Mouse (Mus musculus) liver, embryonic 14.5 days (tissue): ENCODE measurements around the gene Borcs5. TPM values are rescaled to one million over a fixed set of nuclear protein-coding genes. Genes with fewer than 3 reads are reported as not detected.
A peak's percentile ranks its signal among the peaks of the same experiment; 100 is the strongest.

Experiments used
- ATAC-seq: fragments of 200-750 bp; cut with Nextera tagmentation; 2 replicates; pipeline ENCODE4 v1.8.0; 2017; ENCODE audit warnings: moderate number of reproducible peaks, mild to moderate bottlenecking, moderate library complexity; ENCODE audit not compliant: insufficient read depth
- DNase-seq, 3 experiments: peaks; one replicate each; pipeline ENCODE4 v3.0.0-alpha.2; 2012 to 2013; ENCODE audit warnings: low read depth in 3 of 3, low spot score in 3 of 3
- H3K27ac ChIP-seq: fragments of 300-500 bp; sonication (generic); 2 replicates; pipeline ENCODE4 v1.5.1; 2014; ENCODE audit warnings: moderate library complexity, mild to moderate bottlenecking, control low read depth, inconsistent platforms
- H3K27me3 ChIP-seq: fragments of 300-500 bp; sonication (generic); 2 replicates; pipeline ENCODE4 v1.6.1; 2014; ENCODE audit warnings: mild to moderate bottlenecking, low read length, moderate library complexity; ENCODE audit not compliant: control insufficient read depth, insufficient read depth
- H3K36me3 ChIP-seq: fragments of 300-500 bp; sonication (generic); replicated peaks from 2 replicates; pipeline ENCODE4 v1.6.1; 2014; ENCODE audit warnings: low read depth; ENCODE audit not compliant: control insufficient read depth, insufficient read depth
- H3K4me1 ChIP-seq, 2 experiments: fragments of 200-500 bp in 1 of 2; fragments of 300-500 bp in 1 of 2; sonication (generic) in 1 of 2; replicated peaks; 2 replicates each; pipeline ENCODE4 v1.6.1; 2012 to 2014; ENCODE audit warnings: antibody characterized with exemption in 1 of 2, inconsistent platforms in 1 of 2, low read length in 1 of 2; ENCODE audit not compliant: control insufficient read depth in 2 of 2, insufficient read depth in 2 of 2
- H3K4me2 ChIP-seq: fragments of 300-500 bp; sonication (generic); 2 replicates; pipeline ENCODE4 v1.6.1; 2014; ENCODE audit warnings: low read depth, mild to moderate bottlenecking, control low read depth, moderate library complexity
- H3K4me3 ChIP-seq, 2 experiments: fragments of 200-500 bp in 1 of 2; fragments of 300-500 bp in 1 of 2; sonication (generic) in 1 of 2; 2 replicates each; pipeline ENCODE4 v1.5.1; 2012 to 2014; ENCODE audit warnings: low read depth in 2 of 2, low read length in 2 of 2, mild to moderate bottlenecking in 2 of 2, control low read depth in 1 of 2, inconsistent platforms in 1 of 2, moderate library complexity in 1 of 2; ENCODE audit not compliant: insufficient read depth in 1 of 2
- H3K9ac ChIP-seq: fragments of 300-500 bp; sonication (generic); replicated peaks from 2 replicates; pipeline ENCODE4 v1.6.1; 2014; ENCODE audit warnings: mild to moderate bottlenecking, control low read depth, moderate library complexity
- H3K9me3 ChIP-seq: fragments of 300-500 bp; sonication (generic); 2 replicates; pipeline ENCODE4 v1.6.1; 2016; ENCODE audit warnings: low read length, mixed read lengths; ENCODE audit not compliant: control insufficient read depth
- CTCF ChIP-seq: IDR thresholded peaks from 2 replicates; pipeline ENCODE4 v1.5.1; 2016; ENCODE audit warnings: antibody characterized with exemption, low read depth, control low read depth
- EP300 ChIP-seq: IDR thresholded peaks from 2 replicates; pipeline ENCODE4 v1.6.1; 2016; ENCODE audit warnings: antibody characterized with exemption, low read depth
- WGBS: fragments of 180-500 bp; shearing (Covaris S2); extraction: QIAGEN DNeasy Blood & Tissue Kit; methylation state at CpG from one replicate; pipeline ENCODE4 v1.1.7; 2014; ENCODE audit not compliant: insufficient replicate concordance; 5-methylcytosine and 5-hydroxymethylcytosine counted together
- polyA plus RNA-seq, 2 experiments: library from polyadenylated mRNA; depleted of rRNA in 1 of 2; stranded (reverse) in 1 of 2; unstranded in 1 of 2; fragments of >200 nt; fragmentation: Nextera tagmentation in 1 of 2; extraction: Ambion mirVana in 1 of 2; gene quantifications; 2 replicates each; pipeline versions ENCODE4 v1.2.1 to v1.2.3; 2012 to 2014

Borcs5 gene
- polyA plus RNA-seq, 2 experiments, result 4.7 to 8.0 TPM

GRCm38 (mm10) chr6:134636476-134636875 is 2.8 kb upstream of the Borcs5 start:
- H3K36me3 ChIP-seq, result no peaks in the 10 kb centered on the region
- H3K4me2 ChIP-seq, result no peak overlapping the region
- ATAC-seq, result no peak
- H3K9me3 ChIP-seq, result no peaks in the 10 kb centered on the region
- WGBS, result 53% methylated on average over 4 of the region's 4 CpGs
- no peak for TF ChIP-seq CTCF
- no peak for TF ChIP-seq EP300
- no peak overlapping the region for H3K9ac ChIP-seq
- 0 out of 4 replicates have a peak, but pooled peaks cover 0 to 1% of the 10 kb centered on the region in 2 experiments for H3K4me1 ChIP-seq
- no peak overlapping the region for H3K27ac ChIP-seq
- peaks cover 12% of the 10 kb centered on the region for H3K27me3 ChIP-seq
- no peak for DNase-seq
- H3K4me3 ChIP-seq, result no peak overlapping the region

- TF ChIP-seq CTCF, result no peak
- TF ChIP-seq EP300, result no peak
- Histone ChIP-seq H3K4me1 (peaks cover 9% of the 10 kb centered on the region in 2 experiments), H3K36me3 (no peaks in the 10 kb centered on the region), H3K4me2 (no peak overlapping the region), H3K27me3 (no peaks in the 10 kb centered on the region), H3K4me3 (no peak overlapping the region), H3K9me3 (no peaks in the 10 kb centered on the region), H3K9ac (no peak overlapping the region), H3K27ac (no peak overlapping the region)
- DNase-seq (no peak), ATAC-seq (no peak)
- WGBS, result 86% methylated on average over 1 of the region's 1 CpGs
These were observed 590 bp downstream of the Borcs5 start for GRCm38 (mm10) chr6:134639900-134640299.

- DNase-seq (peak; percentile 87 to 90 (median 88)), ATAC-seq (peak; percentile 98)
- Histone ChIP-seq H3K4me2 (peak overlapping the region; percentile 92), H3K27me3 (no peaks in the 10 kb centered on the region), H3K4me1 (peaks cover 9% of the 10 kb centered on the region in 2 experiments), H3K36me3 (no peaks in the 10 kb centered on the region), H3K9me3 (no peaks in the 10 kb centered on the region), H3K9ac (peak overlapping the region; percentile 89), H3K4me3 (peak overlapping the region; percentile 83 to 91), H3K27ac (peak overlapping the region; percentile 73)
- 3% methylated on average over 65 of the region's 65 CpGs for WGBS
- TF ChIP-seq EP300, result no peak
- peak; percentile 66 for TF ChIP-seq CTCF
These were observed 1.5 kb downstream of the Borcs5 start for GRCm38 (mm10) chr6:134640485-134641475.

DNA sequence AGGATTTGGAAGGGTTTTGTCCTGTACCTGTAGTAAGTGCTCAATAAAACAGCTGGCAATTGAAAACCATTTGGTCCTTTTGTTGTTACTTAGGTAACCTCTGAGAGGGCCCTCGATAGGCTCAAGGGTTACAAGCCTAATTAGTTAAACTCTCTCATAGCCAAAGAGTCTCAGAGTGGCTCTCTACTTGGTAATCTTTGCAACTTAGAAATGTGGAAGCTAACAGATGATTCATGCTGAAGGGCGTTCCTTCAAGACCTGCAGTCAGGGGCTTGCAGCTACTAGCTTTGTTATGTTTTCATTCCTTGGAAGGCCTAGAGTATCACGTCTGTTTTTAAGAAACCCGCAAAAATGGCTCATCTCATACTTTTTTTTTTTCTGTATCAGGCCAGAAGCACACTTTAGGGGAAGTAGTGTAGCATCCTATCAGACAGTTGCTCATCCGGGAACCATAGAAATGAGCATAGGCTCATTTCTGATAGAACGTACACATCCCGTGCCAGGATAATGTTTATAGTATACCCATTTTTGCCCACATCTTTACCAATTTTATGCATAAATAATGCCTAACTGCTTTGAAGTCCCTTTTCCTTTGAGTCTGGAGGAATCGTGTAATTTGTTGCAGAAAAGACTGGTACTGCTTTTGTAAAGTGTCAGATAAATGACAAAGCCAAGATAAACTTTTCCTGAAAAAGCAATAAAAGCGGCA is 2.6 kb downstream of the Borcs5 start:
- Histone ChIP-seq H3K27me3 (no peaks in the 10 kb centered on the region), H3K9ac (peak overlapping the region; percentile 89), H3K27ac (peak overlapping the region; percentile 73), H3K4me1 (peaks cover 9% of the 10 kb centered on the region in 2 experiments), H3K4me3 (peak overlapping the region; percentile 83 to 91), H3K4me2 (peak overlapping the region; percentile 92), H3K9me3 (no peaks in the 10 kb centered on the region), H3K36me3 (no peaks in the 10 kb centered on the region)
- 36% methylated on average over 9 of the region's 9 CpGs for WGBS
- DNase-seq, result no peak
- no peak for TF ChIP-seq EP300
- no peak for TF ChIP-seq CTCF
- ATAC-seq, result no peak

GRCm38 (mm10) chr6:134643296-134643695 is 4.0 kb downstream of the Borcs5 start:
- Histone ChIP-seq H3K4me2 (no peak overlapping the region), H3K4me1 (peaks cover 9% of the 10 kb centered on the region in 2 experiments), H3K27me3 (no peaks in the 10 kb centered on the region), H3K9me3 (no peaks in the 10 kb centered on the region), H3K36me3 (no peaks in the 10 kb centered on the region), H3K9ac (no peak overlapping the region), H3K4me3 (no peak overlapping the region), H3K27ac (no peak overlapping the region)
- TF ChIP-seq CTCF, result peak; percentile 33; the same call in 1 of the 2 replicates
- no peak for TF ChIP-seq EP300
- DNase-seq (no peak), ATAC-seq (no peak)
- 72% methylated on average over 5 of the region's 5 CpGs for WGBS
